Mouse (Mus musculus): ENCODE results near the gene Tpbgl. TPM values are rescaled to one million over a fixed set of nuclear protein-coding genes. Genes with fewer than 3 reads are reported as not detected.

The Tpbgl gene
- polyA plus RNA-seq, 1 experiment: not detected

GRCm38 (mm10) chr7:99625722-99626375 is 1.1 kb downstream of the Tpbgl start:
- H3ac ChIP-seq (ENCODE audit: control insufficient read depth, insufficient read length): no peak overlapping the region
- TF ChIP-seq REST (IDR thresholded peaks at IDR 0.05; ENCODE audit: insufficient read depth, insufficient read length): no peak
- TF ChIP-seq USF1 (IDR thresholded peaks at IDR 0.05; ENCODE audit: low read depth): no peak
- no peak for TF ChIP-seq E2F4 (IDR thresholded peaks at IDR 0.05; ENCODE audit: insufficient read depth)
- TF ChIP-seq MYOG (IDR thresholded peaks at IDR 0.05; ENCODE audit: control insufficient read depth in 1 of 3, insufficient read depth in 1 of 3, insufficient read length in 2 of 3, low read depth in 2 of 3): no peak
- no peak for TF ChIP-seq MYOD1 (IDR thresholded peaks at IDR 0.05; ENCODE audit: control insufficient read depth in 1 of 3, insufficient read length in 2 of 3, low read depth in 2 of 3)
- no peak for TF ChIP-seq TCF3 (IDR thresholded peaks at IDR 0.05; ENCODE audit: insufficient read length, low read depth)
- TF ChIP-seq MAX (IDR thresholded peaks at IDR 0.05; ENCODE audit: low read depth): no peak
- TF ChIP-seq SRF (IDR thresholded peaks at IDR 0.05; ENCODE audit: control insufficient read depth, insufficient read length, low read depth): no peak
- TF ChIP-seq POLR2A (IDR thresholded peaks at IDR 0.05; ENCODE audit: insufficient read length, low read depth): no peak
- no peak for TF ChIP-seq POLR2AphosphoS2 (IDR thresholded peaks at IDR 0.05; ENCODE audit: insufficient read length, low read depth)
- no peak for TF ChIP-seq CEBPB (IDR thresholded peaks at IDR 0.05; ENCODE audit: insufficient read depth, poor library complexity, severe bottlenecking)
- no peak for TF ChIP-seq TCF12 (IDR thresholded peaks at IDR 0.05; ENCODE audit: insufficient read depth, poor library complexity, severe bottlenecking)
- no peaks in the 10 kb centered on the region for H3K36me3 ChIP-seq (ENCODE audit: control insufficient read depth, insufficient read depth)
- H3K79me2 ChIP-seq (ENCODE audit: control insufficient read depth, insufficient read depth): no peaks in the 10 kb centered on the region
- H3K4me3 ChIP-seq: no peak overlapping the region
- H3K4me2 ChIP-seq (ENCODE audit: low read depth): peak overlapping the region; percentile 18
- H3K27me3 ChIP-seq (ENCODE audit: control insufficient read depth, insufficient read depth, insufficient read length): peaks cover 56% of the 10 kb centered on the region

GRCm38 (mm10) chr7:99618860-99619259 is 8.0 kb downstream of the Tpbgl start:
- TF ChIP-seq REST (IDR thresholded peaks at IDR 0.05; ENCODE audit: insufficient read depth, insufficient read length): no peak
- TF ChIP-seq POLR2AphosphoS2 (IDR thresholded peaks at IDR 0.05; ENCODE audit: insufficient read length, low read depth): no peak
- TF ChIP-seq TCF3 (IDR thresholded peaks at IDR 0.05; ENCODE audit: insufficient read length, low read depth): no peak
- no peak for TF ChIP-seq MYOG (IDR thresholded peaks at IDR 0.05; ENCODE audit: control insufficient read depth in 1 of 3, insufficient read depth in 1 of 3, insufficient read length in 2 of 3, low read depth in 2 of 3)
- no peak for TF ChIP-seq USF1 (IDR thresholded peaks at IDR 0.05; ENCODE audit: low read depth)
- no peak for TF ChIP-seq MAX (IDR thresholded peaks at IDR 0.05; ENCODE audit: low read depth)
- TF ChIP-seq SRF (IDR thresholded peaks at IDR 0.05; ENCODE audit: control insufficient read depth, insufficient read length, low read depth): no peak
- no peak for TF ChIP-seq E2F4 (IDR thresholded peaks at IDR 0.05; ENCODE audit: insufficient read depth)
- H3K79me2 ChIP-seq (ENCODE audit: control insufficient read depth, insufficient read depth): no peaks in the 10 kb centered on the region
- H3ac ChIP-seq (ENCODE audit: control insufficient read depth, insufficient read length): no peak overlapping the region
- no peak overlapping the region for H3K4me3 ChIP-seq
- H3K27me3 ChIP-seq (ENCODE audit: control insufficient read depth, insufficient read depth, insufficient read length): peaks cover 41% of the 10 kb centered on the region
- H3K36me3 ChIP-seq (ENCODE audit: control insufficient read depth, insufficient read depth): no peaks in the 10 kb centered on the region
- H3K4me2 ChIP-seq (ENCODE audit: low read depth): no peak overlapping the region

GRCm38 (mm10) chr7:99618264-99618663 is 8.6 kb downstream of the Tpbgl start:
- TF ChIP-seq E2F4 (IDR thresholded peaks at IDR 0.05; ENCODE audit: insufficient read depth) (no peak), TCF12 (IDR thresholded peaks at IDR 0.05; ENCODE audit: insufficient read depth, poor library complexity, severe bottlenecking) (no peak), MAX (IDR thresholded peaks at IDR 0.05; ENCODE audit: low read depth) (no peak), POLR2AphosphoS2 (IDR thresholded peaks at IDR 0.05; ENCODE audit: insufficient read length, low read depth) (no peak), POLR2A (IDR thresholded peaks at IDR 0.05; ENCODE audit: insufficient read length, low read depth) (no peak), CEBPB (IDR thresholded peaks at IDR 0.05; ENCODE audit: insufficient read depth, poor library complexity, severe bottlenecking) (no peak), SRF (IDR thresholded peaks at IDR 0.05; ENCODE audit: control insufficient read depth, insufficient read length, low read depth) (no peak)
- Histone ChIP-seq H3K4me3 (no peak overlapping the region), H3ac (ENCODE audit: control insufficient read depth, insufficient read length) (no peak overlapping the region), H3K4me2 (ENCODE audit: low read depth) (no peak overlapping the region), H3K36me3 (ENCODE audit: control insufficient read depth, insufficient read depth) (no peaks in the 10 kb centered on the region), H3K27me3 (ENCODE audit: control insufficient read depth, insufficient read depth, insufficient read length) (peaks cover 41% of the 10 kb centered on the region), H3K79me2 (ENCODE audit: control insufficient read depth, insufficient read depth) (no peaks in the 10 kb centered on the region)

- no peak for TF ChIP-seq SRF (IDR thresholded peaks at IDR 0.05; ENCODE audit: control insufficient read depth, insufficient read length, low read depth)
- TF ChIP-seq TCF12 (IDR thresholded peaks at IDR 0.05; ENCODE audit: insufficient read depth, poor library complexity, severe bottlenecking): no peak
- no peak for TF ChIP-seq USF1 (IDR thresholded peaks at IDR 0.05; ENCODE audit: low read depth)
- no peak for TF ChIP-seq CEBPB (IDR thresholded peaks at IDR 0.05; ENCODE audit: insufficient read depth, poor library complexity, severe bottlenecking)
- no peak for TF ChIP-seq E2F4 (IDR thresholded peaks at IDR 0.05; ENCODE audit: insufficient read depth)
- no peak for TF ChIP-seq REST (IDR thresholded peaks at IDR 0.05; ENCODE audit: insufficient read depth, insufficient read length)
- no peak for TF ChIP-seq MAX (IDR thresholded peaks at IDR 0.05; ENCODE audit: low read depth)
- no peak for TF ChIP-seq TCF3 (IDR thresholded peaks at IDR 0.05; ENCODE audit: insufficient read length, low read depth)
- no peak for TF ChIP-seq MYOD1 (IDR thresholded peaks at IDR 0.05; ENCODE audit: control insufficient read depth in 1 of 3, insufficient read length in 2 of 3, low read depth in 2 of 3)
- TF ChIP-seq POLR2A (IDR thresholded peaks at IDR 0.05; ENCODE audit: insufficient read length, low read depth): no peak
- no peak for TF ChIP-seq MYOG (IDR thresholded peaks at IDR 0.05; ENCODE audit: control insufficient read depth in 1 of 3, insufficient read depth in 1 of 3, insufficient read length in 2 of 3, low read depth in 2 of 3)
- TF ChIP-seq POLR2AphosphoS2 (IDR thresholded peaks at IDR 0.05; ENCODE audit: insufficient read length, low read depth): no peak
- Histone ChIP-seq H3K4me2 (ENCODE audit: low read depth) (no peak overlapping the region), H3K27me3 (ENCODE audit: control insufficient read depth, insufficient read depth, insufficient read length) (no peaks in the 10 kb centered on the region), H3ac (ENCODE audit: control insufficient read depth, insufficient read length) (no peak overlapping the region), H3K36me3 (ENCODE audit: control insufficient read depth, insufficient read depth) (no peaks in the 10 kb centered on the region), H3K4me3 (no peak overlapping the region), H3K79me2 (ENCODE audit: control insufficient read depth, insufficient read depth) (no peaks in the 10 kb centered on the region)
These were observed 19.3 kb downstream of the Tpbgl start for GRCm38 (mm10) chr7:99607632-99608031.
